Mouse (Mus musculus) liver, embryonic 15.5 days (tissue): ENCODE results near the gene Thrb. TPM values are rescaled to one million over a fixed set of nuclear protein-coding genes. Genes with fewer than 3 reads are reported as not detected.

ENCODE experiments used
- ATAC-seq: fragments of 200-750 bp; cut with Nextera tagmentation; 2 replicates; pipeline ENCODE4 v1.8.0; 2017; ENCODE audit warnings: moderate number of reproducible peaks, mild to moderate bottlenecking, moderate library complexity; ENCODE audit not compliant: insufficient read depth
- H3K27ac ChIP-seq: fragments of 300-500 bp; sonication (generic); replicated peaks from 2 replicates; pipeline ENCODE4 v1.5.1; 2015; ENCODE audit warnings: mild to moderate bottlenecking, inconsistent platforms
- H3K27me3 ChIP-seq: fragments of 300-500 bp; sonication (generic); 2 replicates; pipeline ENCODE4 v1.6.1; 2015; ENCODE audit warnings: mild to moderate bottlenecking, inconsistent platforms
- H3K36me3 ChIP-seq: fragments of 300-500 bp; sonication (generic); replicated peaks from 2 replicates; pipeline ENCODE4 v1.6.1; 2015; ENCODE audit warnings: moderate library complexity, mild to moderate bottlenecking, inconsistent platforms
- H3K4me1 ChIP-seq: fragments of 300-500 bp; sonication (generic); replicated peaks from 2 replicates; pipeline ENCODE4 v1.6.1; 2015; ENCODE audit warnings: inconsistent platforms
- H3K4me2 ChIP-seq: fragments of 300-500 bp; sonication (generic); 2 replicates; pipeline ENCODE4 v1.6.1; 2015; ENCODE audit warnings: moderate library complexity, mild to moderate bottlenecking, inconsistent platforms
- H3K4me3 ChIP-seq: fragments of 300-500 bp; sonication (generic); replicated peaks from 2 replicates; pipeline ENCODE4 v1.5.1; 2015; ENCODE audit warnings: mild to moderate bottlenecking, inconsistent platforms
- H3K9ac ChIP-seq: fragments of 300-500 bp; sonication (generic); 2 replicates; pipeline ENCODE4 v1.6.1; 2015; ENCODE audit warnings: moderate library complexity, mild to moderate bottlenecking, inconsistent platforms
- H3K9me3 ChIP-seq: fragments of 300-500 bp; sonication (generic); replicated peaks from 2 replicates; pipeline ENCODE4 v1.6.1; 2016; ENCODE audit warnings: inconsistent platforms
- WGBS: fragments of 180-500 bp; shearing (Covaris S2); methylation state at CpG from one replicate; pipeline ENCODE4 v1.1.7; 2015; ENCODE audit warnings: mixed read lengths; ENCODE audit not compliant: insufficient replicate concordance; 5-methylcytosine and 5-hydroxymethylcytosine counted together
- polyA plus RNA-seq: library from polyadenylated mRNA; unstranded; fragments of >200 nt; fragmentation: Nextera tagmentation; extraction: Ambion mirVana; gene quantifications from 2 replicates; pipeline ENCODE4 v1.2.1, GENCODE M21; 2015

Gene Thrb
- polyA plus RNA-seq, 1 experiment from 2014 or later = 2.1 TPM

DNA sequence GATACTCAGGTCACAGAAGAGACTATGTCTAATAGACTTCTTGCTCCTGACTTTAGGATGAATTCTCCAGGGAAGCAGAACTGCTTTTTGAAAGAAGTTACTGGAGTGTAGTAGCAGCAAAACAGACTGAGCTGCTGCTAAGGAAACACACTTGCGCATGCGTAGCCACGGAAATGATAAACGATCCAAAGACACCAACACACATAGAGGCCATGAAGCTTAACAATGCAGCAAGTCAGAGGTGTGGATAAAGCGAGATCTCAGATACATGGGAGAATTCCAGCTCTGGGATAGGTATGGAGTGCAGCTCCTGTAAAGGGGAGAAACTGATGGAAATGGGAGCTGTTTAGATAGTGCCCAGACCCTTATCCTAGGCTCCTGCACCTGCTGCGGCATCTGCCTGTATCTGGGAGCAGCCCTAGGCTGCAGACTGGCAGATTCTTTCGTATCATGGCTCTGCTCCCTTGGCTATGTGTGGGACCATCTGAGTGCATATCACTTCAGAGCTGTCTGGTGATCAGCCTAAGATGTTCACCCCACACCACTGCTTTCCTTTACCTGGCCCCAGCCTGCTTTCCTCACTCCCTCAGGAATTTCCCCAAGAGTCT is 53.3 kb downstream of the Thrb start:
- no peak overlapping the region for H3K9ac ChIP-seq
- no peak overlapping the region for H3K27ac ChIP-seq
- H3K36me3 ChIP-seq = no peaks in the 10 kb centered on the region
- H3K9me3 ChIP-seq = no peaks in the 10 kb centered on the region
- H3K27me3 ChIP-seq = no peaks in the 10 kb centered on the region
- no peak overlapping the region for H3K4me3 ChIP-seq
- 72% methylated on average over 7 of the region's 7 CpGs for WGBS
- no peaks in the 10 kb centered on the region for H3K4me1 ChIP-seq
- H3K4me2 ChIP-seq = no peak overlapping the region
- no peak for ATAC-seq

DNA sequence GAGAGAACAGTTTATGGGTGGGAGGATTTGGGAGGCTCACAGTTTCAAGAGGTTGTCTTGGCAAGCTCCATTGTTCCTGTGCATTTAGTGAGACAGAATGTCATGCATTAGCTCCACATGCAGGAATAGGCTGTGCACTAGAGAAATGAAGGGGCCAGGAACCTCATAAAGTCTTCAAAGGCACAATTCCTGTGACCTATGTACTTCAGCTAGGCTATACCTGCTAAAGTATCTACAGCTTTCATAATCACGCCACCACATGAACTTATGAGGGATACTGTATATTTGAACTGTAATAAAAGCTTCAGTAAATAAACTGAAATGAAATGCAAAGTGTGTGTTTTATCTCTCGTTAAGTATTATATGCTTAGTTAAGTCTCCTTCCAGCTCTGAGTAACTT is 59.4 kb downstream of the Thrb start:
- Histone ChIP-seq H3K27ac (no peak overlapping the region), H3K9ac (no peak overlapping the region), H3K27me3 (no peaks in the 10 kb centered on the region), H3K4me3 (no peak overlapping the region), H3K4me2 (no peak overlapping the region), H3K36me3 (no peaks in the 10 kb centered on the region), H3K9me3 (no peaks in the 10 kb centered on the region), H3K4me1 (no peaks in the 10 kb centered on the region)
- WGBS = 60% methylated on average over 2 of the region's 2 CpGs
- ATAC-seq = no peak

DNA sequence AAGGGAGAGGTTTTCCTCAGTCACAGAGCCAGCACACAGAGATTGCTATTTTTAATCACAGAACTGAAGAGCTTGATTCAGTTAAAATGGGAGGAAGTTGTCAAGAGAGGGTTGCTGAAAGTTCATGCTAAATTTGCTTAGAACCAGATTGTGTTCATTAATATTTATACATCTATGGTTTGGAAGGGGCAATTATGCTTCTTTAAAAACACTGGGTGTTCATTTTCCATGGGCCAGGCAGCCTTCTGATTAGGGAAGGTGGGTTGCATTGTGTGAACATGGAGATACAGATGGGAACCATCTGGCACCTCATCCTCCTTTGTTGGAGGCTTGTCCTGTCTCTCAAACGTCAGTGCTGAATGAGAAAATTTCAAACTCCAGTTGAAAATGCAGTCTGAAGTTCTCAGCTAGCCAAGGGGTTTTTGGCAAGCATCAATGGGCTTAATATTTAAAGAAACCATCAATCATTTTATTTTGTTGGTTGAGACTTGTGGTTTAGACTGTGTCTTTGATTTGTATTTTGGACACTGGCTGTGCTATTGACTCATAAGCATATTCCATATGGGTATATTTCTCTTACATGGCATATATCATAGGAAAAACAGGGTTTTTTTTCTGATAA is 62.9 kb downstream of the Thrb start:
- no peaks in the 10 kb centered on the region for H3K27me3 ChIP-seq
- H3K27ac ChIP-seq = no peak overlapping the region
- H3K4me2 ChIP-seq = no peak overlapping the region
- H3K4me3 ChIP-seq = no peak overlapping the region
- H3K4me1 ChIP-seq = no peaks in the 10 kb centered on the region
- H3K36me3 ChIP-seq = no peaks in the 10 kb centered on the region
- H3K9ac ChIP-seq = no peak overlapping the region
- ATAC-seq = no peak
- 35% methylated on average over 1 of the region's 1 CpGs for WGBS
- no peaks in the 10 kb centered on the region for H3K9me3 ChIP-seq

DNA sequence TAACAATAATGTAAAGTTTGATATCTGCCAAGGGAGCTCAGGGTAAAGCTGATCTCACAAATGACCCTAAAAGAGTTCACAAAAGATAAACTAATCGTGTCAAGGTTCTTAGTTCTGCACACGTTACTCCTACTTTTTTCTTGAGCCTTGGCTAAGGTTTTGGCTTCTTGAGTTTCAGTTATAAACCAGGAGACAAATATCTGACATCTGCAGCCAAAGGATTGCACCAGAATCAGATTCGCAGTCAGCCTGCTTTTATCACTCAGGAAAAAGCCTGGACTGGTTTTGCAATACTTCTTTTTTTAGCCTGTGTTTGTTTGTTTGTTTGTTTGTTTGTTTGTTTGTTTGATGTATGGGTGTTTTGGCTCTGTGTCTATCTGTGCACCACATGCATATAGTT is 64.5 kb downstream of the Thrb start:
- Histone ChIP-seq H3K9ac (no peak overlapping the region), H3K4me2 (no peak overlapping the region), H3K4me1 (no peaks in the 10 kb centered on the region)

DNA sequence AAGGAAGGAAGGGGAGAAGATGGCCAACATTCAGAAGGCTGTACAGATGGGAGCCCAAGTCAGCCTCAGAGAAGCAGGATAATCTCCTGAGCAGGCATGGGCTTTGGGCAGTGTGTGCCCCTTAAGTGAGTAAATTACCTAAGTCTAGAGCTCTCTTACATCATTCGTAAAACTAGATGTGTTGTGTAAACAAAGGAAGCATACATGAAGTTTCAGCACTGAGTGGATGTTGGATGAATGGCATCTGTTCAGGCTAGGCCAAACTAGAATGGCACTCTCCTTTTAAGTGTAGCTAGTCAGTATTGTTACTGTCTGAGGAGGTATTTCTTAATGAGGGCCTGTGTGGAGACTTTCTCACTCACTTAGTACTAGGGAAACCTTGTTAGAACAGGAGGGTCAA is 66.8 kb downstream of the Thrb start:
- Histone ChIP-seq H3K27me3 (no peaks in the 10 kb centered on the region), H3K4me3 (no peak overlapping the region), H3K4me1 (no peaks in the 10 kb centered on the region), H3K4me2 (no peak overlapping the region), H3K27ac (no peak overlapping the region), H3K36me3 (no peaks in the 10 kb centered on the region), H3K9ac (no peak overlapping the region), H3K9me3 (no peaks in the 10 kb centered on the region)
- no peak for ATAC-seq
- WGBS = 44% methylated on average over 1 of the region's 1 CpGs

More for the DNA sequence above, 64.5 kb downstream of the Thrb start:
- Histone ChIP-seq H3K27me3 (no peaks in the 10 kb centered on the region), H3K36me3 (no peaks in the 10 kb centered on the region), H3K27ac (no peak overlapping the region), H3K9me3 (no peaks in the 10 kb centered on the region), H3K4me3 (no peak overlapping the region)
- no peak for ATAC-seq
- 49% methylated on average over 3 of the region's 3 CpGs for WGBS

DNA sequence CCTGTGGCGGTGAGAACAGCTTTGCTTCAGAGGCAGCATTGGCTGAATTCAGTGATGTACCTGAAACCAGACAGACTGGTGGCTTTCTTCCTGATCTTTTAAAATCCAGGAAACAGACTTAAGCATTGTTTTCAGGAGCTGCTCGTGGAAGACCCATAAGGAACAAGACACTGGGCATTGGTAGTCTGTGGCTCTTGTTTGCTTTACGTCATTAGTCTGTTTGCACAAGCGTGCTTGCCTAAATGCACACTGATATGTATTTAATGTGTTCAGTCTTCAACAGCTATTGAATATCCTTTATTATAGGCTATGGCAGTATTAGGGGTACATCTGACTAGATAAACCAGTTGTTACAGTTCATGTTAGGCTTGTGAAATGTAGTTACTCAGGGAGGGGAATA is 67.8 kb downstream of the Thrb start:
- Histone ChIP-seq H3K9ac (no peak overlapping the region), H3K36me3 (no peaks in the 10 kb centered on the region), H3K9me3 (no peaks in the 10 kb centered on the region), H3K4me3 (no peak overlapping the region), H3K4me1 (no peaks in the 10 kb centered on the region), H3K27ac (no peak overlapping the region), H3K27me3 (no peaks in the 10 kb centered on the region), H3K4me2 (no peak overlapping the region)
- WGBS = 57% methylated on average over 4 of the region's 4 CpGs
- no peak for ATAC-seq

DNA sequence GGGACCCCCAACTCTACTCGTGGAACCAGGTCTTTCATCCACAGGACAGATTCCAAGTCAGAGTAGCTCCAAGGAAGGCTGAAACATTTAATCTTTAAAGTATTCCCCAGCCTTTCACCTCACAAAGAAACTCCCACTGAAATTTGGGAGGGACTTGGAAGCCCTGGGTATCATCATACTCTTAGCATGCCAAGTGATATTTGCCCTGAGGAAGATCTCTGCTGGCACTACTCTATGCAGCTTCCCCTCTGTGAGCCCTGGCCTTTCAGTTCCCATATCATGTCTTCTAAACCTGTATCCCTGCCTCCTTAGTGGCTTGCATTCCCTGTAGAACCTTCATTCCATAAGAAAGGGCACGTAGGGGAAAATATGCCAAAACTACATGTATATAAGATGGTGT is 68.8 kb downstream of the Thrb start:
- Histone ChIP-seq H3K4me1 (no peaks in the 10 kb centered on the region), H3K27ac (no peak overlapping the region), H3K4me2 (no peak overlapping the region), H3K27me3 (no peaks in the 10 kb centered on the region), H3K4me3 (no peak overlapping the region), H3K9me3 (no peaks in the 10 kb centered on the region), H3K9ac (no peak overlapping the region), H3K36me3 (no peaks in the 10 kb centered on the region)
- ATAC-seq = no peak
- 54% methylated on average over 2 of the region's 2 CpGs for WGBS

DNA sequence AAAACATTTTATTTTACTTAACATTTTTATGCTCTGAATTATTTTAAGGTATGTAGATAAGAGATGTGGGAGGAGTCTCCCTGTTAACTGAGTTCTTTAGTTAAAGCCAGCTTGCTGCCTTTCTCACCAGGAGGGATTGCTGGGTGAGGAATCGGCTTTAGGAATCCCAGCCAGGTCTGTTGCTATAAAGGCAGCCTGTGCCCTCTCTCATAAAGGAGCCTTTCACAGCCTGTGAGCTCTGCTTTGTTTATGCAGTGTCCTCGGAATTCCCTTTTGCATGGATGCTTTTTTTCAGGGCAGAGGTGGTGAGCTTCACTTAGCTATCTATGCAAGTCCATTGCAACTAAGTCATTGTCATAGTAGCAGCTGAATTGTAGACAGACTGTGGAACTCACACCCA is 71.0 kb downstream of the Thrb start:
- ATAC-seq = no peak
- Histone ChIP-seq H3K27me3 (no peaks in the 10 kb centered on the region), H3K4me1 (no peaks in the 10 kb centered on the region), H3K36me3 (no peaks in the 10 kb centered on the region), H3K9me3 (no peaks in the 10 kb centered on the region), H3K4me2 (no peak overlapping the region), H3K9ac (no peak overlapping the region), H3K4me3 (no peak overlapping the region), H3K27ac (no peak overlapping the region)
- 26% methylated on average over 2 of the region's 2 CpGs for WGBS

DNA sequence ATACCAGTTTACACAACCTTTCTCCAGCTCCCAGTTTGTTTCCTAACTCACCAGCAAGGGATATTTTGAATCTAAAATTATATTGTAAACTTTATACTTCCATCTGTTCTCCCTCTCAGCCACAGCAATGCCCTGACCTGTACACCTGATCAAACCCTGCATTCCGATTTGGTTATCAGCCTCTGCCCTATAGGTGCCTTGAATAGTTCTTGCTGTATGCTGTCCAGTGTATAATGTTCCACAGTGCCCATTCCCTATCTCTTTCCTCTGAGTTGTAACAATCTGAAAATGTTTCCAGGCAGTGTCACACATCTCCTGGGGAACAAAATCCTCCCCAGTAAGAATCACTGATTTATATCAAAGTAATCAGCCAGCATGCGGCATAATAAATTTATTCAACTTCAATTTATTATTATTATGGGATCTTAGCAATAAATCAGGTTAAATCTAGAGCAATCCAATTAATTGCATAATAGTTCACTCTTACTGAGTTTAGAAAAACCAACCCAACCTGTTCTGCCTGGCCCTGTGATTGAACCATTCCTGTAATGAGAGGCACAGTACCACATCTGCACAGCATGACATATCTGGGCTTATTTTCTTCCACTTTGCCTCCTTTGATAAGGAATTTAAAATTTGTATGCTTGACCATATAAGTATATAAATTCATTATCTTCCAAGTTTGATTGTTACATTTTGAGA is 73.2 kb downstream of the Thrb start:
- WGBS = 53% methylated on average over 2 of the region's 2 CpGs
- H3K27ac ChIP-seq = no peak overlapping the region
- H3K4me3 ChIP-seq = no peak overlapping the region
- ATAC-seq = no peak
- no peak overlapping the region for H3K4me2 ChIP-seq
- no peak overlapping the region for H3K9ac ChIP-seq
- H3K9me3 ChIP-seq = no peaks in the 10 kb centered on the region
- H3K27me3 ChIP-seq = no peaks in the 10 kb centered on the region
- H3K4me1 ChIP-seq = no peaks in the 10 kb centered on the region
- no peaks in the 10 kb centered on the region for H3K36me3 ChIP-seq

DNA sequence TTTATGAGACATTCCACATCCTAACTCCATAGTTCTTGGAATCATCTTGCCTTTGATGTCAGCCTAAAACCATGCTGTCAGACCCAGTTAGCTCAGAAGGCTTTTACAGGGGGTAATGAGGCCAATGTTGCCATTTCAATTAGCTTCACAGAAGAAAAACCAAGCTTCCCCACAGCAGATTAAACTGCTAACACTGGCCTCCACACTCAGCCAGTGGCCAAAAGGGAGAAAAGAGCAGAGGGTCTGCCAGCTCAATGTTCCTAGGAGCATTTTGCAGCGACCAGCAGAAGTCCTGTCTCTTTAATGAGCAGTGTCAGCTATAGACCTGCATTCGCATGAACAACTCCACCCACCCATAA is 73.7 kb downstream of the Thrb start:
- Histone ChIP-seq H3K9me3 (no peaks in the 10 kb centered on the region), H3K36me3 (no peaks in the 10 kb centered on the region), H3K4me2 (no peak overlapping the region), H3K27me3 (no peaks in the 10 kb centered on the region), H3K4me3 (no peak overlapping the region), H3K27ac (no peak overlapping the region), H3K9ac (no peak overlapping the region), H3K4me1 (no peaks in the 10 kb centered on the region)
- WGBS = 53% methylated on average over 2 of the region's 2 CpGs
- no peak for ATAC-seq

DNA sequence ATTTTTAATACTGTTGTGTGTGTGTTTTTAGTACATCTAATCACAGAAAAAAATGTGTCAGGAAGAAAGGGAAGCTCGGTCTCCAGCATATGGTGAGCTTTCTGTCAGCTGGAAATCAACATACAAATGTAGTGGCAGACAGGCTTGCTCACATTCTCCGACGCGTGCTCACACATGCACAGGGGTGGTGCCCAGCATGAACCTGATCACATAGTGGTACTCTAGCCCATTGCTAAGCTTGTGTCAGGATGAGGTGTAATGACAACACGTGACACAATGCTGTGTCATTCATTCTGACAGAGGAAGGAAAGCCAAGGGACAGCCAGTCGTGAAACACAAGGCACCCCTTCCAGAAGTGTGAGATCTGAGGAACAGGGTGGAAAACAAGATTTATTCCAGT is 75.4 kb downstream of the Thrb start:
- H3K9ac ChIP-seq = no peak overlapping the region
- H3K4me2 ChIP-seq = no peak overlapping the region
- H3K4me1 ChIP-seq = no peaks in the 10 kb centered on the region
- H3K36me3 ChIP-seq = no peaks in the 10 kb centered on the region
- WGBS = 59% methylated on average over 6 of the region's 6 CpGs
- ATAC-seq = no peak
- no peak overlapping the region for H3K4me3 ChIP-seq
- no peak overlapping the region for H3K27ac ChIP-seq
- no peaks in the 10 kb centered on the region for H3K9me3 ChIP-seq
- no peaks in the 10 kb centered on the region for H3K27me3 ChIP-seq
